Mouse (Mus musculus): Measurements from ENCODE around the gene Ist1.

The Ist1 gene

DNA sequence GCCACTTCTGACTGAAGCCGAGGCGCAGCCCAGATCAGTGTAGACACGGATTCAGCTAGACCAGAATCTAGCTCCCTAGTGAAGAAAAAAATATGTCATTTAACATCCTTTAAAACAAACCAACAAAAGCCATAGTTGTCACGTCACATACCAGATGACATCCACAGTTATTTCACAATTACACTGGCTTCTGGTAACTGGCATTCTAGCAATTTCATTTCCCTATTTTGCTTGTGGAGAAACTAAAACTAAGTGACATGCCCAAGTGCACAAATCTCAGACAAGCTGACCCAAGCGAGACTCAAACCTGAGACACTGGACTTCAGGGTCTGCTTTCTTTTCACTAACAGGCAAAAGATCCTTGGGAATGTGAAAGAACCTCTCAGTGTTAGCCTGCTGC is 10.9 kb downstream of the Ist1 start:
- DNase-seq (ENCODE audit: low spot score in 2 of 2): no peak

GRCm38 (mm10) chr8:109681535-109681934 is 11.5 kb downstream of the Ist1 start:
- no peak for DNase-seq (ENCODE audit: low spot score in 2 of 2)

DNA sequence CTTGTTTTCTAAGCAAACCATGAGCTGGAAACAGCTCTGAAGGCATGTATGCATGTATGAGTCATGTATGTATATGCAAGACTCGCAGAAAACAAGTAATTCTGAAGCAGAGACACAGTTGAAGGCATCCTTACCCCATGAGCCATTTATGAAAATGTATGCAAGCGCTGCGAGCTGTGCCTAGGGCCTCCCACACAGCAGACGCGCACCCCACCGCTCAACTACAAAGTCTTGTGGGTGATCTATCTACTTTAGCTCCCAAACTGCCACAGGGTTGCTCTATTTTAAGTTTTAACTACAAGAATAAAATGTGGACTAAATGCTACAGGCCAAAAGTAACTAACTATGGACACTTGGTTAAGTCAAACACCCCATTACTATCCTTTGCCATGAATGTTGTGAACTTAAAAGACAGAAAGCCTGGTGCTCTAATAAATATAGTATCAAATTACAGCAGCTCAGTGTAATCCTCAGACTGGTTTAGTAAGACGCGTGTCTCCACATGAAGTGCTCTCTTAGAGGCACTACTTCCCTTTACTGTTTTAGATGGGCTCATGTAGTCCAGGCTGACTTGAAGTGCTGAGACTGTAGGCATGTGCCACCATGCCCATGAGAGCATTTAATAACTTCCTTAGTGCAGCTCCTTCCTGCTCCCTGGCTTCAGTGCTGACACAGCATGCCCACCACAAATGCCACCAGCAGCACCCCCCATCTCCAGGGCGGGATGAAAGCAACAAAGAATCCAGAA is 17.0 kb downstream of the Ist1 start:
- DNase-seq (ENCODE audit: low spot score in 2 of 2): no peak

DNA sequence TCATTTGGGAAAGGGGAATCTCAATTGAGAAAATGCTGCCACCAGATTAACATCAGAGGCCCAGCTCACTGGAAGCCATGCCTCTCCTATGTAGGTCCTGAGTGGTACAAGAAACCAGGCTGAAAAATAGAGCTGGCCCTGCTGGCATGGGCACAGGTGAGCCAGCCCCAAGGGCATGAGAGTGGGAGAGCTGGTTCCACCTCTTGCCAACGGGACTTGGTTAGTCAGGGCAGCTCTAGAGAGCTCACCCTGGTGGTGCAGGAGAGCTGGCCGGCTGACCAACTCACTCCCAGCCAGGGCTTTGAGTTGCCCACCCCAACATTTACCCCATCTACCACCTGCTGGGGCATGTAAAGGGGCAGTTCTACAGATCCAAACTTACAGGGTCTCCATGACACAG is 19.5 kb downstream of the Ist1 start:
- no peak for DNase-seq (ENCODE audit: low spot score in 2 of 2)

- DNase-seq (ENCODE audit: low spot score in 2 of 2): no peak
These were observed 20.4 kb downstream of the Ist1 start for GRCm38 (mm10) chr8:109672656-109673055.

GRCm38 (mm10) chr8:109666616-109667015 is 26.4 kb downstream of the Ist1 start:
- no peak for DNase-seq (ENCODE audit: low spot score in 2 of 2)

- DNase-seq (ENCODE audit: low spot score in 2 of 2): no peak
These were observed 30.7 kb downstream of the Ist1 start for GRCm38 (mm10) chr8:109662328-109662727.

DNA sequence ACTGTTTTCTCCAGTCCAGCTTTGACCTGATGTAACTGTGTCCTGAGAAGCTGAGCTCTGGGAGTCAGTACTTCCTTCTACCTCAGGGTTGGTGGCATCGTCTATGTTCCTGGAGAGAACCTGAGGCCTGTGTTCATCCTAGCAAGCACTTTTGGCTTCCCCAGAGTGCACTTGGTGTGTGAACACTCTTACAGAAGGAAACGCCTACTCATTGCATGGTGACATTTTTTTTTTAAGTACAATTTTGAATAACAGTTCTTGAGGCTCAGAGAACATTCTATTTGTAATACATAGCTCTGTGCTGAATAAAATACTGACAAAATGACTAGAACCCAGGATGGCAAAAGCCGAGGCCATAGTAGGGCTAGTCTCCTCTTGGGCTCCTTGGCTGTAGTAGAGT is 36.2 kb downstream of the Ist1 start:
- DNase-seq (ENCODE audit: low spot score in 2 of 2): no peak

GRCm38 (mm10) chr8:109650801-109651200 is 42.3 kb downstream of the Ist1 start:
- DNase-seq (ENCODE audit: low spot score in 2 of 2): no peak

DNA sequence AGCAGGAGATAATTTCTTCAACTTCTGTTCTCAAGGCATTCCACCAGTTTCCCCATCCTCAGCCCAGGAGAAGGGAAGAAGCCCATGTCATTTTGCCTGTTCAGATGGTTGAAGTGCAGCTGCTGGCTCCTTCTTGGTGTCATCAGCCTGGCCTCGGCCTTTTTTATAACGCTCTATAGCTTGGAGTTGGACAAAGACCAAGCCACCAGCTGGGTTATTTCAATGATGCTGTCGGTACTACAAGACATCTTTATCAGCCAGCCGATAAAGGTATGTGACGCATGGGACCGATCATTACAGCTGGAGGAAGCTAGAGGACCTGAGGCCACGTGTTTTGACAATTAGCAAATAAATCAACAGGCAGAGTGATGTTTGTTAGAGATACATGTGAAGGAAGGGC is 44.6 kb downstream of the Ist1 start:
- no peak for DNase-seq (ENCODE audit: low spot score in 2 of 2)

- DNase-seq (ENCODE audit: low spot score in 2 of 2): no peak
These were observed 45.7 kb downstream of the Ist1 start for GRCm38 (mm10) chr8:109647331-109647730.

DNA sequence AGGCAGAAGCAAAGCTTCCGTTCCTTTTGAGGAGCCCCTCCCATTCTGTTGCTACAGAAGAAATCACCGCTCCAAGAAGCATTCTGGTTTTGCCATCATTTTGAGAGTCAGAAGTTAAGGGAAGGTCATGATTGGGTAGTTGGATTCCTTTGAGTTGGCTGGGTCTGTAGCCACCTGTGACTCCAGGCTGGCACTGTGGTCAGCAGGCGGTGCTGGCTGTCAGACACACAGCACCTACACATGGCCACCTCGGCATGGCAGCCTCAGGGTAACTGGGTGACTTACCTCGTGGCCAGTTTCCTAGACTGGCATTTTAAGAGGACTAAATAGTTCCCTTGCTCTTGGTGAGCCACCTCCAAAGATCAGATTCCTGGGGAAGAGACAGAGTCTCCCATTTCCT is 51.8 kb downstream of the Ist1 start:
- no peak for DNase-seq (ENCODE audit: low spot score in 2 of 2)

DNA sequence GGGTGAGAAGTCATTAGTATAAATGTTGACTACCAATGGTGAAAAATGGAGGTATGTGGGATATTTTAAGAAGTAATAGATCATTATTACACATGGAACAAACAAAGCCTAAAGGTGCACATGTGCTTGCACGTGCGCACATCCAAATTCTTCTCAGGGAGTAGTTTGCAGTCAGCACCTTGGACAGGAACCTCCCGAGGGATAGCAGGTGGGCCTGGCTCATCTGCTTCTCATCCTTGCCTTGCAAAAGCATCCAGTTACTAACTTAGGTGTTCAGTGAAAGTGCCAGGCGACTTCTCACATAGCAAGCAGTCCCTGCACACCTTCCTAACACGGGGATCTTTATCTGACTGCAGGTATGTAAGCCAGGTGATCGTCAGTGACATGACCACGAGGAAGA is 52.6 kb downstream of the Ist1 start:
- DNase-seq (ENCODE audit: low spot score in 2 of 2): no peak

GRCm38 (mm10) chr8:109638851-109639250 is 54.2 kb downstream of the Ist1 start:
- no peak for DNase-seq (ENCODE audit: low spot score in 2 of 2)

- no peak for DNase-seq (ENCODE audit: low spot score in 2 of 2)
These were observed 57.9 kb downstream of the Ist1 start for GRCm38 (mm10) chr8:109635146-109635545.

DNA sequence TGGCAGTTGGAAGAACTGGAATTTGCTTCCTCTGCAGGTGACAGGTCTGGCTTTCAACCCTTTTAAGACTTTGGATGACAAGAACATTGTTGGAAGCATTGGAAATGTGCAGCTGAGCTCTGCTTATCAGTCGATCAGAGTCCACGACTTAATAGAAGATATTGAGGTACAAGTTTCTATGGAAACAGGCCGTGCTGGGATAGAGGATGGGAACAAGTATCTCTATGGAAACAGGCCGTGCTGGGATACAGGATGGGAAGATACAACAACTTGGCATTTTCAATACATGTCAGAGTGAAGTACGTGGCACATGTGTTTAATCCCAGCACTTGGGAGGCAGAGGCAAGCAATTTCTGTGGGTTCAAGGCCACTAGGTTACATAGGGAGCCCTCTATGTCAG is 60.6 kb downstream of the Ist1 start:
- no peak for DNase-seq (ENCODE audit: low spot score in 2 of 2)

GRCm38 (mm10) chr8:109628638-109629037 is 64.4 kb downstream of the Ist1 start:
- DNase-seq (ENCODE audit: low spot score in 2 of 2): no peak

Data from thymus, postnatal 10 days (tissue).